Mouse (Mus musculus) ES-Bruce4 (cell line): ENCODE data around the gene Tshz2.

Experiments used
- CTCF ChIP-seq: IDR thresholded peaks from one replicate; pipeline ENCODE4 v1.8.1; 2011; ENCODE audit warnings: low read depth, low read length
- EP300 ChIP-seq: IDR thresholded peaks from 2 replicates; pipeline ENCODE4 v1.6.1; 2011; ENCODE audit warnings: low read depth, low read length; ENCODE audit not compliant: insufficient read depth
- POLR2A ChIP-seq: IDR thresholded peaks from one replicate; pipeline ENCODE4 v1.8.1; 2011; ENCODE audit warnings: low read length; ENCODE audit not compliant: insufficient read depth

DNA sequence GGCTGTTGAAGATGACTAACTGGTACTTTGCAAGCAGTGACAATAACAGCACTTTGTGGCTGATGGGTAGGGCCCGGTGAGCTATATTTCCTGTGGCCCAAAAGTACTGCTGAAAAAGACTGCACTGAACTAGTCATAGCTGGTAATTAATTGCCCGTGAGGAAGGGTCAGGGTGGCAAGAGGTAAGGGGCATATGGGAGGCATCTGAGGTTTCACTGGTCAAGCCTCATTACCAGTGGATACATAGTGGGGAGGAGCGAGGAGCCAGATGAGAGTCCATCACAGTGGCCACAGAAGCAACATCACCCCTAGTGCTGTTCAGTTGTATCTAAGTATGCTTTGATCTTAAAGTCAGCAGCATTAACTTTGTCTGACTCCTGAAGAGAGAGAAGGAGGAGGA lies 2.7 kb upstream of the Tshz2 start:
- TF ChIP-seq CTCF, result no peak
- no peak for TF ChIP-seq EP300
- TF ChIP-seq POLR2A, result no peak
